8 mouse cellular contexts compared by ENCODE assay signal in genomic region chr11:95513461-95514297, GRCm38 (mm10). TPM values are rescaled to one million over a fixed set of nuclear protein-coding genes. Genes with fewer than 3 reads are reported as not detected.
A peak's percentile ranks its signal among the peaks of the same experiment; 100 is the strongest.
DNase-seq lines count a peak whose midpoint lies in the region; ATAC-seq and TF ChIP-seq lines count a peak whose summit lies in the region.

No protein-coding gene starts in this region.

- no peaks in the 10 kb centered on the region for H3K27me3 ChIP-seq in cerebellum, adult 2 months (ENCODE audit: control insufficient read depth, insufficient read depth, low read length)
- H3K27me3 ChIP-seq in E14TG2a.4 (ENCODE audit: insufficient read depth, low read length): peaks cover 34% of the 10 kb centered on the region
- peaks cover 36% of the 10 kb centered on the region for H3K27me3 ChIP-seq in embryonic facial prominence, embryonic 12.5 days
- peaks cover 33% of the 10 kb centered on the region for H3K27me3 ChIP-seq in hindbrain, embryonic 15.5 days
- H3K27me3 ChIP-seq in midbrain, embryonic 14.5 days (ENCODE audit: control insufficient read depth, insufficient read depth, low read length): peaks cover 26% of the 10 kb centered on the region

- intact Hi-C loops in left cerebral cortex, postnatal 10 days (cut with DNase I): no loop called here

- peak overlapping the region; percentile 37 for H3K27ac ChIP-seq in cerebellum, adult 2 months (ENCODE audit: insufficient read depth, low read length)
- no peak overlapping the region for H3K27ac ChIP-seq in embryonic facial prominence, embryonic 12.5 days
- H3K27ac ChIP-seq in hindbrain, embryonic 15.5 days (replicated peaks): no peak overlapping the region
- no peak overlapping the region; the same call in 1 of the 2 replicates for H3K27ac ChIP-seq in midbrain, embryonic 14.5 days (replicated peaks; ENCODE audit: low read depth, low read length)

- peak overlapping the region; percentile 55 for H3K9ac ChIP-seq in embryonic facial prominence, embryonic 12.5 days
- H3K9ac ChIP-seq in hindbrain, embryonic 15.5 days: peak overlapping the region; percentile 56
- peak overlapping the region; percentile 62 for H3K9ac ChIP-seq in midbrain, embryonic 14.5 days (replicated peaks; ENCODE audit: low read length)

- peak; percentile 43 to 62 for DNase-seq in cerebellum, adult 2 months
- DNase-seq in cerebellum, postnatal 4 days (ENCODE audit: low spot score in 2 of 2): no peak
- peak; percentile 58 for DNase-seq in midbrain, embryonic 14.5 days
- no peak for DNase-seq in left cerebral cortex, adult 18-20 months (ENCODE audit: low spot score in 2 of 2)
- no peak for DNase-seq in left cerebral cortex, postnatal 10 days (ENCODE audit: extremely low spot score in 1 of 2, low spot score in 2 of 2)

- H3K4me3 ChIP-seq in cerebellum, adult 2 months (replicated peaks; ENCODE audit: insufficient read depth, low read depth, low read length): peak overlapping the region; percentile 64
- H3K4me3 ChIP-seq in E14TG2a.4 (replicated peaks; ENCODE audit: low read length): peak overlapping the region; percentile 90
- H3K4me3 ChIP-seq in embryonic facial prominence, embryonic 12.5 days: peak overlapping the region; percentile 62
- H3K4me3 ChIP-seq in hindbrain, embryonic 15.5 days: peak overlapping the region; percentile 54
- peak overlapping the region; percentile 53 for H3K4me3 ChIP-seq in midbrain, embryonic 14.5 days (replicated peaks; ENCODE audit: low read depth, low read length)

- peaks cover 19% of the 10 kb centered on the region for H3K4me1 ChIP-seq in cerebellum, adult 2 months (ENCODE audit: control insufficient read depth, insufficient read depth, low read length)
- H3K4me1 ChIP-seq in E14TG2a.4 (replicated peaks; ENCODE audit: low read depth, low read length): peaks cover 86% of the 10 kb centered on the region
- peaks cover 30% of the 10 kb centered on the region for H3K4me1 ChIP-seq in embryonic facial prominence, embryonic 12.5 days
- peaks cover 40% of the 10 kb centered on the region for H3K4me1 ChIP-seq in hindbrain, embryonic 15.5 days (replicated peaks)
- peaks cover 28% of the 10 kb centered on the region; the same call in 1 of the 2 replicates for H3K4me1 ChIP-seq in midbrain, embryonic 14.5 days (ENCODE audit: control insufficient read depth, insufficient read depth, low read length)

- H3K36me3 ChIP-seq in E14TG2a.4 (ENCODE audit: insufficient read depth, low read length): no peaks in the 10 kb centered on the region
- no peaks in the 10 kb centered on the region for H3K36me3 ChIP-seq in embryonic facial prominence, embryonic 12.5 days
- H3K36me3 ChIP-seq in hindbrain, embryonic 15.5 days: no peaks in the 10 kb centered on the region
- no peaks in the 10 kb centered on the region for H3K36me3 ChIP-seq in midbrain, embryonic 14.5 days (ENCODE audit: control insufficient read depth, insufficient read depth, low read length)

- no peak for TF ChIP-seq POLR2A in cerebellum, adult 2 months (IDR thresholded peaks at IDR 0.05; ENCODE audit: borderline replicate concordance, insufficient read depth, low read length)

- H3K9me3 ChIP-seq in E14TG2a.4 (ENCODE audit: low read length): no peaks in the 10 kb centered on the region
- H3K9me3 ChIP-seq in embryonic facial prominence, embryonic 12.5 days: no peaks in the 10 kb centered on the region
- H3K9me3 ChIP-seq in hindbrain, embryonic 15.5 days: no peaks in the 10 kb centered on the region
- no peaks in the 10 kb centered on the region for H3K9me3 ChIP-seq in midbrain, embryonic 14.5 days (ENCODE audit: control insufficient read depth, low read length)

- no peak for TF ChIP-seq CTCF in cerebellum, adult 2 months (IDR thresholded peaks at IDR 0.05; ENCODE audit: borderline replicate concordance, insufficient read depth, low read depth, low read length)
- TF ChIP-seq CTCF in E14TG2a.4 (conservative IDR thresholded peaks at IDR 0.05; ENCODE audit: low read length): no peak

- WGBS in cerebellum, adult 2 months: under 1% methylated on average over 66 of the region's 66 CpGs
- WGBS in embryonic facial prominence, embryonic 12.5 days: under 1% methylated on average over 65 of the region's 66 CpGs
- WGBS in hindbrain, embryonic 15.5 days: under 1% methylated on average over 57 of the region's 66 CpGs
- WGBS in midbrain, embryonic 14.5 days: under 1% methylated on average over 65 of the region's 66 CpGs

- ATAC-seq in embryonic facial prominence, embryonic 12.5 days (ENCODE audit: insufficient number of reproducible peaks, insufficient read depth, low FRiP score, low TSS enrichment): no peak
- peak; percentile 29; the same call in 1 of the 2 replicates for ATAC-seq in hindbrain, embryonic 15.5 days (ENCODE audit: low FRiP score, low read depth)
- no peak for ATAC-seq in midbrain, embryonic 14.5 days (ENCODE audit: low FRiP score, low TSS enrichment)

- H3K4me2 ChIP-seq in embryonic facial prominence, embryonic 12.5 days (replicated peaks): peak overlapping the region; percentile 99
- H3K4me2 ChIP-seq in hindbrain, embryonic 15.5 days: peak overlapping the region; percentile 85
- H3K4me2 ChIP-seq in midbrain, embryonic 14.5 days (ENCODE audit: low read length): peak overlapping the region; percentile 91

RNA-seq across cellular contexts. Expression of gene Nxph3, which starts 0.7 kb away (rescaled TPM):
- polyA plus RNA-seq in cerebellum, adult 2 months (2012; rRNA removed): 18.6 and 19.9 TPM in 2 replicates
- 1.3 and 1.8 TPM in 2 replicates for polyA plus RNA-seq in embryonic facial prominence, embryonic 12.5 days (2016; fragmentation: Nextera tagmentation; extraction: Ambion mirVana)
- 3.3 and 3.9 TPM in 2 replicates for polyA plus RNA-seq in hindbrain, embryonic 15.5 days (2015; fragmentation: Nextera tagmentation; extraction: Ambion mirVana)
- polyA plus RNA-seq in midbrain, embryonic 14.5 days (2014; fragmentation: Nextera tagmentation; extraction: Ambion mirVana): 1.9 and 4.6 TPM in 2 replicates
- total RNA-seq in left cerebral cortex, adult 18-20 months (2021): 10 to 100 TPM; 23.4 to 32.6 TPM
- total RNA-seq in left cerebral cortex, postnatal 10 days (2021): 10 to 100 TPM; 35.6 to 41.7 TPM

Comparison
In these comparisons a context has a peak if more than half of its experiments do, and no peak if none do; other contexts are left out.
1. DNase-seq: peak in cerebellum, adult 2 months (2 of 2) and midbrain, embryonic 14.5 days (single experiment); none in cerebellum, postnatal 4 days (0 of 2), left cerebral cortex, adult 18-20 months (0 of 2) and left cerebral cortex, postnatal 10 days (0 of 2).
2. Peak in every context shown above with its lines, with median percentiles within 50 percentile points of each other: H3K4me3 ChIP-seq, H3K4me2 ChIP-seq and H3K9ac ChIP-seq.